Mouse (Mus musculus): ENCODE data around the gene Il22ra2. TPM values are rescaled to one million over a fixed set of nuclear protein-coding genes. Genes with fewer than 3 reads are reported as not detected.
A peak's percentile ranks its signal among the peaks of the same experiment; 100 is the strongest.

Gene Il22ra2
- polyA plus RNA-seq, 1 experiment: not detected

DNA sequence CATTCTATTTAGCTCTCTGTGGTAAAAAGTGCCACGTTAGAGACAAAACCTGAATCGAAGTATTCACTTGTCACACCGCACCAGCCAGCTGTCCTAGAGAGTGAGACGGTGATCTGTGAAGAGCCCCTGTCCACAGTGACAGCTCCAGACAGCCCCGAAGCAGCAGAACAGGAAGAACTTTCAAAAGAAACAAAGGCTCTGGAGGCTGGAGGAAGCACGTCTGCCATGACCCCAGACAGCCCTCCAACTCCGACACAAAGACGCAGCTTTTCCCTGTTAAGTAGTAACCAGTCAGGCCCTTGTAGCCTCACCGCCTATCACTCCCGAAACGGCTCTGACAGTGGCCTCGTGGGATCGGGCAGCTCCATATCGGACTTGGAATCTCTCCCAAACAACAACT is 12.7 kb upstream of the Il22ra2 start:
- WGBS: 82% methylated on average over 14 of the region's 14 CpGs
- no peak overlapping the region for H3K27ac ChIP-seq (ENCODE audit: control insufficient read depth, insufficient read depth, low read depth, low read length, poor library complexity)
- TF ChIP-seq CTCF (IDR thresholded peaks at IDR 0.05; ENCODE audit: control insufficient read depth, insufficient read depth, low read length) (no peak), POLR2A (IDR thresholded peaks at IDR 0.05; ENCODE audit: borderline replicate concordance, control insufficient read depth, low read depth, low read length) (no peak)
- H3K4me1 ChIP-seq (ENCODE audit: control insufficient read depth, insufficient read depth, low read length): peaks cover 6% of the 10 kb centered on the region
- no peak overlapping the region for H3K4me3 ChIP-seq (replicated peaks; ENCODE audit: control insufficient read depth, low read depth, low read length)

DNA sequence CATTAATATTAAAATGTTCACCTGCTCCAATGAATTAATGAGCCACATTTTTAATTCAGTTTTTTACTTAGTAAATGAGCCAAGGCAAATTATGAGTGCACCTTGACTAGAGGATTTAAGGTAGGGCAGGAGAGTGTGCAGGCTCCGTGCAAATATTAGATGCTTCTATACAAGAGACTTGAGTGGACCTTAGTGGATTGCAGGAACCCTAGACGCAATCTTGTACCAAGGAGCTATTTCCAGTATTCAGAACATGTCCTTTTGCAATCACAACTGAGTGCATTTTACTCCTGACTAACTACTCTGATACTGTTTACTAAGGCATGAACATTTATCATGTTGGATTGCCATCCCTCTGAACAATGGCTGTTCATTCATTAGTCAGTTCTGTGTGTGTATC is 10.2 kb upstream of the Il22ra2 start:
- Histone ChIP-seq H3K27ac (ENCODE audit: control insufficient read depth, insufficient read depth, low read depth, low read length, poor library complexity) (no peak overlapping the region), H3K4me3 (replicated peaks; ENCODE audit: control insufficient read depth, low read depth, low read length) (no peak overlapping the region), H3K4me1 (ENCODE audit: control insufficient read depth, insufficient read depth, low read length) (peaks cover 8% of the 10 kb centered on the region)
- TF ChIP-seq CTCF (IDR thresholded peaks at IDR 0.05; ENCODE audit: control insufficient read depth, insufficient read depth, low read length): no peak
- TF ChIP-seq POLR2A (IDR thresholded peaks at IDR 0.05; ENCODE audit: borderline replicate concordance, control insufficient read depth, low read depth, low read length): no peak
- WGBS: 32% methylated on average over 2 of the region's 2 CpGs

DNA sequence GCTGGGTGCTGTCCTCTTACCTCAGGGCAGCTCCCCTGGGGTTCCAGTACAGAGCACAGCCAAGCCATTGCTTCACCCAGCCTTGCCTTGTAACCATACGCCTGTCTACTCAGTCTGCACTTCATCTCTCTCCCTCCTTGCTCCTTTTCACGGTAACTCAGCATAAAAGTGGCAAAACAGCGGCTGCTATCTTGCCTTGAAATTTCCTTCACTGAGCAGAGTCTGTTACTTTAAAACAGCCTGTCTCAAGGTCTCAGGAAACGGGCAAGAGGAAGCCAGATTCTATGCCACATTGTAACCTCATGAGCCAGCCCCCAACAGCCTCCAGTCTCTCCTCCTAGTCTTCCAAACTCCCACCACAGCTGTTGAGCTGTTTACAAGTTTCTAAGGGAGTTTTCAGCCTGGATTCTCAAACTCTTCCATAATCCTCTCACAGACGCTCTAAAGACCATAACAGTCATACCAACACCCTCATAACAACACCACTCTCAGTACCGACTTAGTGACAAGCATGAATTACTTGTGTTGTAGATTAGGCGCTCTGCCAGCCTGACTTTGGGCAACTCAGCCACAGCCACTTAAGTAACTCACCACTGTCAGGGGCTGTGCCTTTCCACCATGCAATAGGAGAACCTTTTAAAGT is 8.6 kb upstream of the Il22ra2 start:
- TF ChIP-seq CTCF (IDR thresholded peaks at IDR 0.05; ENCODE audit: control insufficient read depth, insufficient read depth, low read length) (no peak), POLR2A (IDR thresholded peaks at IDR 0.05; ENCODE audit: borderline replicate concordance, control insufficient read depth, low read depth, low read length) (no peak)
- 2% methylated on average over 7 of the region's 7 CpGs for WGBS
- H3K27ac ChIP-seq (ENCODE audit: control insufficient read depth, insufficient read depth, low read depth, low read length, poor library complexity): peak overlapping the region; percentile 91

GRCm38 (mm10) chr10:19619736-19620135 is 2.1 kb upstream of the Il22ra2 start:
- H3K4me1 ChIP-seq (ENCODE audit: control insufficient read depth, insufficient read depth, low read length): no peaks in the 10 kb centered on the region; the same call in 1 of the 2 replicates
- no peak overlapping the region for H3K27ac ChIP-seq (ENCODE audit: control insufficient read depth, insufficient read depth, low read depth, low read length, poor library complexity)
- 60% methylated on average over 5 of the region's 5 CpGs for WGBS
- TF ChIP-seq CTCF (IDR thresholded peaks at IDR 0.05; ENCODE audit: control insufficient read depth, insufficient read depth, low read length): no peak
- no peak for TF ChIP-seq POLR2A (IDR thresholded peaks at IDR 0.05; ENCODE audit: borderline replicate concordance, control insufficient read depth, low read depth, low read length)
- H3K4me3 ChIP-seq (replicated peaks; ENCODE audit: control insufficient read depth, low read depth, low read length): no peak overlapping the region

More for the DNA sequence above, 8.6 kb upstream of the Il22ra2 start:
- no peak overlapping the region for H3K4me3 ChIP-seq (replicated peaks; ENCODE audit: control insufficient read depth, low read depth, low read length)
- H3K4me1 ChIP-seq (ENCODE audit: control insufficient read depth, insufficient read depth, low read length): peaks cover 8% of the 10 kb centered on the region

DNA sequence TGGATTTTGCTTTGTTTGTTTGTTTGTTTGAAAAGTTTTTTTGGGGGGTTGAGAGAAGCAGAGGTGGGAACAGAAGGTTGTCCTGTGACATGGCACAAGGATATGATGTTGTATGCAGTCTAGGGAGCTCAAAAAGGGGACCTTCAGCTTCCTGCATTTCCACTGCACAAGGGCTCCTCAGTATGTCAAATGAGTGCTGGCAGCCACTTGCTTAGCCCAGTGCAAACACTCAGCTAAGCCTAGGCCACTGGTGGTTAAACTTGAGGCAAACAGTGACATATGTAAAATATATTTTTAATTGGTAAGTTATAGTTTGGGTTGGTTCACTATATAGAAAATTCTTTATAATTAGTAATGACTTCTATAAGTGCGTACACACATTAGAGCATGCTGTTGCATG is 2.8 kb downstream of the Il22ra2 start:
- WGBS: 93% methylated on average over 1 of the region's 1 CpGs
- H3K27ac ChIP-seq (ENCODE audit: control insufficient read depth, insufficient read depth, low read depth, low read length, poor library complexity): no peak overlapping the region
- H3K4me3 ChIP-seq (replicated peaks; ENCODE audit: control insufficient read depth, low read depth, low read length): no peak overlapping the region
- no peaks in the 10 kb centered on the region; the same call in 1 of the 2 replicates for H3K4me1 ChIP-seq (ENCODE audit: control insufficient read depth, insufficient read depth, low read length)
- TF ChIP-seq POLR2A (IDR thresholded peaks at IDR 0.05; ENCODE audit: borderline replicate concordance, control insufficient read depth, low read depth, low read length) (no peak), CTCF (IDR thresholded peaks at IDR 0.05; ENCODE audit: control insufficient read depth, insufficient read depth, low read length) (no peak)

- WGBS: 83% methylated on average over 2 of the region's 2 CpGs
- no peak overlapping the region for H3K4me3 ChIP-seq (replicated peaks; ENCODE audit: control insufficient read depth, low read depth, low read length)
- no peaks in the 10 kb centered on the region; the same call in 1 of the 2 replicates for H3K4me1 ChIP-seq (ENCODE audit: control insufficient read depth, insufficient read depth, low read length)
- no peak for TF ChIP-seq CTCF (IDR thresholded peaks at IDR 0.05; ENCODE audit: control insufficient read depth, insufficient read depth, low read length)
- TF ChIP-seq POLR2A (IDR thresholded peaks at IDR 0.05; ENCODE audit: borderline replicate concordance, control insufficient read depth, low read depth, low read length): no peak
- H3K27ac ChIP-seq (ENCODE audit: control insufficient read depth, insufficient read depth, low read depth, low read length, poor library complexity): no peak overlapping the region
Measured at GRCm38 (mm10) chr10:19627342-19627741, 5.5 kb downstream of the Il22ra2 start.

- no peak for TF ChIP-seq POLR2A (IDR thresholded peaks at IDR 0.05; ENCODE audit: borderline replicate concordance, control insufficient read depth, low read depth, low read length)
- TF ChIP-seq CTCF (IDR thresholded peaks at IDR 0.05; ENCODE audit: control insufficient read depth, insufficient read depth, low read length): no peak
- 76% methylated on average over 4 of the region's 4 CpGs for WGBS
- Histone ChIP-seq H3K4me3 (replicated peaks; ENCODE audit: control insufficient read depth, low read depth, low read length) (no peak overlapping the region), H3K27ac (ENCODE audit: control insufficient read depth, insufficient read depth, low read depth, low read length, poor library complexity) (no peak overlapping the region), H3K4me1 (ENCODE audit: control insufficient read depth, insufficient read depth, low read length) (no peaks in the 10 kb centered on the region; the same call in 1 of the 2 replicates)
Measured at GRCm38 (mm10) chr10:19627748-19628147, 6.0 kb downstream of the Il22ra2 start.

DNA sequence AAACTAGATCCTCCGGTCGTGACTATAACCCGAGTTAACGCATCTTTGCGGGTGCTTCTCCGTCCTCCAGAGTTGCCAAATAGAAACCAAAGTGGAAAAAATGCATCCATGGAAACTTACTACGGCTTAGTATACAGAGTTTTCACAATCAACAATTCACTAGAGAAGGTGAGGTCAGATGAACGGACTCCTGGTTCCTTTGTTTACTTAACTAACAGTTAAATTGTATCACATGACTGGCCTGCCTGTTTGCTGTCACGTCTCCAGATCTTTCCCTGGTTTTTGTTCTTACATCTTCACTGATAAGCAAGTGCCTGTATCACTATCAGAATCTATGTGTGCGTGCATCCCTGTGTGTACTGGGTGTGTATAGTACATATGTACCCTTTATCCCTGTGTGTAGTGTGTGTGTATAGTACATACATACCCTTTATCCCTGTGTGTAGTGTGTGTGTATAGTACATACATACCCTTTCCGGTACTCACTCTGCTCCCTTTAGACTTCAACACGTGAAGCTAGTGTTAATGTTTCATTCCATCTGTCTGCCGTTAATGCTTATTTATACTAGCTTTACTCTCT is 9.9 kb downstream of the Il22ra2 start:
- TF ChIP-seq POLR2A (IDR thresholded peaks at IDR 0.05; ENCODE audit: borderline replicate concordance, control insufficient read depth, low read depth, low read length): no peak
- TF ChIP-seq CTCF (IDR thresholded peaks at IDR 0.05; ENCODE audit: control insufficient read depth, insufficient read depth, low read length): no peak
- 85% methylated on average over 13 of the region's 13 CpGs for WGBS
- no peaks in the 10 kb centered on the region; the same call in 1 of the 2 replicates for H3K4me1 ChIP-seq (ENCODE audit: control insufficient read depth, insufficient read depth, low read length)

More for the DNA sequence above, 9.9 kb downstream of the Il22ra2 start:
- Histone ChIP-seq H3K4me3 (replicated peaks; ENCODE audit: control insufficient read depth, low read depth, low read length) (no peak overlapping the region), H3K27ac (ENCODE audit: control insufficient read depth, insufficient read depth, low read depth, low read length, poor library complexity) (no peak overlapping the region)
